Mouse (Mus musculus): Measurements from ENCODE around the gene Eif2b3.

- TF ChIP-seq CTCF (IDR thresholded peaks at IDR 0.05; ENCODE audit: low read depth), result no peak
- TF ChIP-seq EP300 (IDR thresholded peaks at IDR 0.05; ENCODE audit: low read depth), result no peak
Measured at GRCm38 (mm10) chr4:117119636-117120035, 100.4 kb downstream of the Eif2b3 start.

Measured in heart, postnatal 0 days (tissue).